Mouse (Mus musculus) retina, adult 2 months (tissue): ENCODE results near the gene Abi1.
A peak's percentile ranks its signal among the peaks of the same experiment; 100 is the strongest.
"Not testable (repeated sequence)": the region's sequence is repeated elsewhere in the genome, so short reads cannot be mapped to it uniquely, and the experiment has no call there.

Experiments used
- DNase-seq: peaks from one replicate; pipeline ENCODE4 v3.0.0-alpha.2; 2012; ENCODE audit warnings: low read depth, low spot score

The Abi1 gene

DNA sequence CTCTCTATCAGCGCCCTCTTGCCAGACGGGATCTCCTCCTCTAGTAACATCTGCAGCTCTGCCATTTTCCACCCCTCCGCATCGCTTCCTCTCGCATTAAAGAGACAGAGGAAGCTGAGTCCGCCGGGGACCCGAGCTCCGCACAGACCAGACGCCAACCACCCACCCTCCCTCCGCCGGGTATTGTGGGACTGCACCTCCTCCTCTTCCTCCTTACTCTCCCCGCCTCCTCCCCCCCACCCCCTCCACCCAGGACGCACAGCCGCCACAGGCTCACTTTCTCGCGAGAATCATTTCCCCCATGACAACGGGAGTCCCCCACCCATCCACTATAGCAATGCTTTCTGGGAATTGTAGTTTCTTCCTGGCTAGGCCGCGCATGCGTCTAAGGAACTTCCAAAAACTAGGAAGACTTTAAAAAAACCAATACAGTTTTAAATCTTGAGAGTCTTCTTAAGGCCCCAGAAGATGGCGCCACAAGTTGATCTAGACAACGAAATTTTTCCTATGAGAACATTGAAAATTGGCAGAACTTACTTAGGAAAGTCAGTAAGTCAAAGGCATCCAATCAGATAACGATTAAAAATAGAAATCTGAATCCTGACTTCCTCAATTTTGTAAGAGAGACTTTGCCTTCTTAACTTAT, at the start of gene Abi1:
Gene Abi1, minus strand, starts transcription at position 241 of the 646 bp plus-strand sequence.
- peak; percentile 89 for DNase-seq

DNA sequence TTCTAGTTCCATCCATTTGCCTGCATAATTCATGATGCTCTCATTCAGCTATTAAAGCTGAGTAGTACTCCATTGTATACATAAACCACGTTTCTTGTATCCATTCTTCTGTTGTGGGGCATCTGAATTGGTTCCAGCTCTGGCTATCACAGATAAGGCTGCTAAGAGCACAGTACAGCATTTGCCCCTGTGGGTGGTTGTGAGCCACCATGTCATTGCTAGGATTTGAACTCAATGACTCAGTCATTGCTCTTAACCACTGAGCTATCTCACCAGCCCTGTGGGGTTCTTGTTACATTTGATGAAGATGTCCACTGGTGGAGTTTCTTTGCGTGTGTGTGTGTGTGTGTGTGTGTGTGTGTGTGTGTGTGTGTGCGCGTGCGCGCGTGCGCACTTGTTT, 44.5 kb upstream of the Abi1 start:
- DNase-seq, result no peak

DNA sequence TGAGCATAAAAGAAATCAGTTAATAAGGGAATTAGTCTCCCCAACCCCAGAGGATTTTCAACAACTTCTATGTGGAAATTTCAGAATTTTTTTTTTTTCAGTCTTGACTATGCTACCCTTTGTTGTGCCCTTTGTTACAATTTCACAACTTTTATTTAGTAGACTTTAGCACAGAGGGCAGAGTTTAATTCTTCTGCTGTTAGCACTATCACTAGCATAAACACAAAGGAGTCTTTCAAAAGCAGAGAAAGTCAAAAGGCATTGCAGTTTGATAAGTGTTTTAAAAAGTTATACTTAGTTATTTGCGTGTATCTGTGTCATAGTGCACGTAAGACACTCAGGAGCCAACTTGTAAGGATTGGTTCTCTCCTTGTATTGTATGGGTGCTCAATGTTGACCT, 38.5 kb upstream of the Abi1 start:
- DNase-seq, result no peak

GRCm38 (mm10) chr2:23077693-23078092, 37.7 kb upstream of the Abi1 start:
- DNase-seq, result no peak

DNA sequence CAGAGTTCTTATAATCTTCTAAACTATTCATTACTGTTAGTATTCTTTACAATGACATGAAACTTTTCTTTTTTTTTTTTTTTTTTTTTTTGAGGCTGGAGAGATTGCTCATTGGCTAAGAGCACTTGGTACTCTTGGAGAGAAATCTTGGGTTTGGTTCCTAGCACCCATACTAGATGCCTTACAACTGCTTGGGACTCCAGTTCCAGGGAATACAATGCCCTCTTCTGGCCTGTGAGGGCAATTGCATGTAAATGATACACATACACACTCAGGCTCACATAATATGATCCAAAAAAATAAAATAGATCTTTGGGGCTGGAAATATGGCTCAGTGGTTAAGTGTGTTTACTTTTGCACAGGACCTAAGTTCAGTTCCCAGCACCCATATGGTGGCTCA, 36.7 kb upstream of the Abi1 start:
- no peak for DNase-seq

DNA sequence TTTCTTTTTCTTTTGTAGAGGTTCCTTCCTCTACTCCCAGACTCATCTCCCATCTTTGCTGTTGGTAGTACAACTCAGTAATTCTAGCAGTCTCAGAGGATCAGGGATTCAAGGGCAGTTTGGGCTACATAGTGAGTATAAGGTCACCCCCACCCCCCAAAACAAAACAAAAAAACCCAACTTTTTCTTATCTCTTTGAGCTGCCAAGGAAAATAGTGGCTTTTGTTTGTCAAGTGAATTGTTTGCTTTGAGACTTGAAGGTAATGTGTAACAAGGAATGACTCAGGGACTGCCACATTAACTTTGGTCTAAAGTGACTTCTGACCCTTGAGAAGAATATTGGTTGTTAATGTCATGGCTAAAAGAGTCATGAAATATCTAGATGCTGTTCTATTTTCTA, 35.8 kb upstream of the Abi1 start:
- DNase-seq, result no peak

GRCm38 (mm10) chr2:23071406-23071805, 31.4 kb upstream of the Abi1 start:
- DNase-seq, result no peak

GRCm38 (mm10) chr2:23070491-23070890, 30.4 kb upstream of the Abi1 start:
- no peak for DNase-seq

DNA sequence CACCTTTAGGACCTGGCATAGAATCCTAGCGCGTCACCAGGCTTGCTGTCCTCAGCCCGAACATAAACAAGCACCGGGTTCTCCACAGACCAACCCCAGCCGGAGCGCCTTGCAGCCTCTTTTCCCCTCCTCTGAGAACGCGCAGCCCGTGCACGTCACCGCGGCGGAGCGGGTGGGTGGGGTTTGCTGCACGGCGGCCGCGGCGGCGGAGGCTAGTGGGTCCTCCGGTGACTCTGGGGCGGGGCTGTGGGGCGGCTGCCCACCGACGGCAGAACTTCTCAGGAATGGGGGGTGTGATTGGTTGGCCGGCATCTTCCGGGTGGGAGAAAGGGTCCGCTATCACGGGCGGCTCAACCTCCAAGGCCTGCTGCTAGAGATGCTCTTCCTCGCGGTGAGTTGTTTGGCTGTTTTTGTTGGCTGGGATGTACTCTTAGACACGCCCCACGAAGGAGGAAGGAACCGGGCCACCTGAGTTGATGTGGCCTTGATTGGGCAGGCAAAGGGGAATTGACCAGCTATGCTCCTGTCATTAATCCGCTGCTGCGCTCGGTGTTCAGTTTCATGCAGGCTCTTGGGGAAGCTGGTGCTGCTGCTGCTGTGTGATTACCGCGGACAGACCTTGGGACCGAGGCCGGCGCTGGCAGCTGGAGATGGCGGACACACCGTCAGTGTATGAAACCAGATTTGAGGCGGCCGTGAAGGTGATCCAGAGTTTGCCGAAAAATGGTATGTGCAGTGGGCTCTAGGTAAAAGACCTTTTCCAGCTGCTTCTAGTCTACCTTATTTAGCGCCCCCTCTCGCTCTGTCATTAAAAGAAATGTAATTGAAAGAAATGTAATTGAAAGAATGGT, 29.1 kb upstream of the Abi1 start:
- DNase-seq, result peak; percentile 61

GRCm38 (mm10) chr2:23068370-23068737, 28.3 kb upstream of the Abi1 start:
- DNase-seq, result no peak

GRCm38 (mm10) chr2:23067552-23068369, 27.7 kb upstream of the Abi1 start, which contains the start of gene Acbd5:
Acbd5 (plus strand) TSS chr2:23068167.
- peak; percentile 87 for DNase-seq

DNA sequence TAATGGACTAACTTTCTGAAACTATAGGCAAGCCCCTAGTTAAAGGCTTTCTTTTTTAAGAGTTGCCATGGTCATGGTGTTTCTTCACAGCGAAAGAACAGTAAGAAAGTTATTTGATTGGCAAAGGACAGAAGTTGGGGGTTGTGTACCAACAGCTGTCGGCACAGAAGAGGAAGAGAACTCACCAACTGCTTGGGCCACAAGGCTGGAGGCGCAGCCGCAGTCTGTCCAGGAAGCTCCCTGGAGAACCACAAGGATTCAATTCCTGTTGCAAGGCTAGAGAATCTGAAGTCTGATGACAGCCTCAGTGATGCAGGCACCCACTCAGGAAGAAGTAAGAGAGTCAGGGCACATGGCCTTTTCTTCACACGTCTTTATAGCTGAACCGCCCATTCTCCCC, 12.5 kb upstream of the Abi1 start:
- DNase-seq, result no peak

DNA sequence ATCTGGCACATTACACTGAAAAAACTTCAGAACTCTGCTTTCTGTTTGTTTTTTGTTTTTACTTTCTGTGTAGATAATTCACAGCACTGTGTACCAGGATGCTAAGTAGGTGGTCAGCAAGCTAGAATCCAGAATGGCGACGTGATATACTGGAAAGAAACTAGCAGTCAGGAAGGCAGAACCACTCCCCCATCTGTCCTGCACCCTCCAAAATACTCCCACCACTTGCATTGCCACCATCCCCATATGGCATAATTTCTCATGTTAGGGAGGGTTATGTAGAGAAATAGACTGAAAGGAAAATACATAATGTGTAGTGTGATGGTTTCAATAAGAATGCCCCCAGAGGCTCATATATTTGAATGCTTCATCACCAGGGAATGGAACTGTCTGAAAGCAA, 11.8 kb upstream of the Abi1 start:
- DNase-seq, result no peak

- DNase-seq, result no peak
These were observed 8.0 kb upstream of the Abi1 start for GRCm38 (mm10) chr2:23048006-23048405.

- no peak for DNase-seq
These were observed 5.7 kb upstream of the Abi1 start for GRCm38 (mm10) chr2:23045703-23046102.

- DNase-seq, result no peak
These were observed 2.1 kb upstream of the Abi1 start for GRCm38 (mm10) chr2:23042189-23042588.

DNA sequence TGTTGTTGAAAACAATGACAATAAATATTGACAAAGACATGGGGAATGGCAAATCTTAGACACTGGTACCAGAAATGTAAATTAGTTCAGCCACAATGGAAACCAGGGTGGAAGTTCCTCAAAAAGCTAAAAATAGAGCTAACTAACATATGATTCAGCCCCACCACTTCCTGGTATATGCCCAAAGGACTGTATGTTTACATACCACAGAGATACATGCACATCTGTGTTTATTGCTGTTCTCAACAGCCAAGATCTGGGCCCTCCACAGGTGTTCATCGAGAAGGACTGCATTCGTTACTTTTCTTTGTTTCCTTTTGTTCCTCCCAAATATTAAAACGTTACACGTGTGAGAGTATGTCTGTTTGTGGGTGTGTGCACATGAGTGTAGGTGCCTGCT, 1.4 kb upstream of the Abi1 start:
- DNase-seq, result no peak

GRCm38 (mm10) chr2:23040690-23041089, 649 bp upstream of the Abi1 start:
- DNase-seq, result not testable (repeated sequence)

- DNase-seq, result no peak
These were observed 700 bp downstream of the Abi1 start for GRCm38 (mm10) chr2:23039082-23040000.

DNA sequence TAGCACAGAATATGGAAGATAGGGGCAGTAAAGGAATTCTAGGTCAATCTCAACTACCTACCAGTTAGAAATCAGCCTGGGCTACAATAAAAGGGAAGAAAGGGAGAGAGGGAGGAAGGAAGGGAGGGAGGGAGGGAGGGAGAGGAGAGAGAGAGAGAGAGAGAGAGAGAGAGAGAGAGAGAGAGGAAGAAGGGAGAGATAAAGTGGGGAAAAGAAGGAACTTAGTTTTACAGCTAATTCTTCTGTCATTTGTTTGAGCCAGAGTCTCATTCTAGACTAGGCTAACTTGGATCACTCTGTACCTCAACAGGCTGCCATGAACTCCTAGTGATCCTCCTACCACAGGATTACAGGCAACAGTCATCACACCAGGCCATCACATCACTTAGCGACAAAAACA, 4.6 kb downstream of the Abi1 start:
- no peak for DNase-seq
